Mouse (Mus musculus) ovary, postnatal 36 days (tissue): Measurements from ENCODE around the gene Col1a2.

Source experiments
- DNase-seq: peaks from one replicate; pipeline ENCODE4 v3.0.0; 2022; ENCODE audit warnings: low spot score, mixed read lengths

Gene Col1a2

DNA sequence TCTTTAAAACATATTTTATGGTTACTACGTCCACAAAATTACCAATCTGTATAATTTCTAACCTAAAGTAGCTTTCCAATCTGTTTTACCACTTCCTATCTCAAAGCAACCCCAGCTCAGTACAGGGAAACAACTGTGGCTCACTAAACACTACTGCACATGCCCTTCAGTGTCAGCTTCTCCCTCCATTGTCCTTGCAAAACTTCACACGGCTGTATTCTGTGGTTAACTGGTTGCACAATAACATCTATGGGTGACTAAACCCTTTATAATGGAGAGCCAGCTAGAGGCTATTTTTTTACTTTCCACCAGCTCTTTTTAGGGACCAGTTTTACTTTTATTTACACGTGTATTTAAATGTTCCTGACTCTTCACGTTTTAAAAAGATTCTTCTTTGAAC, 83.3 kb downstream of the Col1a2 start:
- DNase-seq = no peak

DNA sequence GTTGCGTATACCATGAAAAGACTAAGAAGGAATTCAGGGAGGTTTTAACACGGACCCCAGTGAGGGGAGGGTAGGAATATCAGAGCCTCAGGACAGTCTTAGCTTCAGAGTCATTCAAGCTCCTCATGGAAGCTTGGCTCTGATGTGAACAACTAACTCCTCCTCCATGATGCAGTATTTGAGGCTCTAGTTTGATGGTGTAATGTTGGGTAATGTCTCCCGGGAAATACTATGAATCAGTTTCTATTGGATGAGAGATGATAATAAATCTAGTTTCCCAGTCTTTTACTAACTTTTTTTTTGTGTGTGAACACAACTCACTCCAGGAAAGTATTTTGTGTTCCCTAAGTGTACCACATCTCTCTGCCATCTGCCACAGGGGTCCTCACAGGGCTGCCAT, 84.1 kb downstream of the Col1a2 start:
- no peak for DNase-seq

DNA sequence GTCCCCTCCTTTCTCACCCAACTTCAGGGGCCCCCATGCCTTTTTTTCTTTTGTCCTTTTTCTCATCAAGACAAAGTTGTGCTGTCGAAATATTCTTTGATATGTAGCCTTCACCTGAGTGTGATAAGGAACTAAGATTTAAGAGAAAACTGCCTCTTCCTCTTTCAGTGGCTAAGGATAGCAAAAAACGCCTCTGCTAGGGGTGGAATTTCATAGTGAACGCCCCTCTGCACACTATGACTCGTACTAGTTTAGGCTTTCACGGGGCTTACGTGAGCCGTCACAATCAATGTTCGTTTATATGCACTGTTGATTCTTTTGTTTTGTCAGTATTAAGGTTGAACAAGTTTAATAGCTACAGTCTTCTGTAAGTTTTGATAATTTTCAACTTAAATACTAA, 85.5 kb downstream of the Col1a2 start:
- DNase-seq = no peak
